Mouse (Mus musculus): ENCODE data around the gene Prss53. TPM values are rescaled to one million over a fixed set of nuclear protein-coding genes. Genes with fewer than 3 reads are reported as not detected.

The Prss53 gene
- polyA plus RNA-seq, 1 experiment from 2014 or later: 0.39 TPM

GRCm38 (mm10) chr7:127850906-127851305, 39.9 kb downstream of the Prss53 start:
- Histone ChIP-seq H3K4me1 (ENCODE audit: insufficient read depth) (no peaks in the 10 kb centered on the region), H3K27ac (ENCODE audit: low read depth) (0 out of 2 replicates have a peak overlapping the region, but pooled peaks have one; percentile 24), H3K9ac (replicated peaks) (no peak overlapping the region), H3K9me3 (ENCODE audit: low read length) (no peaks in the 10 kb centered on the region), H3K27me3 (ENCODE audit: insufficient read depth, low read length) (no peaks in the 10 kb centered on the region), H3K36me3 (replicated peaks; ENCODE audit: insufficient read depth, low read length) (peaks cover 19% of the 10 kb centered on the region), H3K4me3 (ENCODE audit: low read depth, low read length) (no peak overlapping the region), H3K4me2 (ENCODE audit: low read depth, low read length) (no peak overlapping the region)
- TF ChIP-seq CTCF (IDR thresholded peaks at IDR 0.05; ENCODE audit: low read depth) (no peak), EP300 (IDR thresholded peaks at IDR 0.05; ENCODE audit: low read depth) (no peak)
- DNase-seq (no peak), ATAC-seq (no peak)
- 62% methylated on average over 5 of the region's 5 CpGs for WGBS (ENCODE audit: insufficient replicate concordance)

GRCm38 (mm10) chr7:127849973-127850875, 40.5 kb downstream of the Prss53 start:
- TF ChIP-seq EP300 (IDR thresholded peaks at IDR 0.05; ENCODE audit: low read depth): no peak
- no peak for TF ChIP-seq CTCF (IDR thresholded peaks at IDR 0.05; ENCODE audit: low read depth)
- ATAC-seq: peak; percentile 65

DNA sequence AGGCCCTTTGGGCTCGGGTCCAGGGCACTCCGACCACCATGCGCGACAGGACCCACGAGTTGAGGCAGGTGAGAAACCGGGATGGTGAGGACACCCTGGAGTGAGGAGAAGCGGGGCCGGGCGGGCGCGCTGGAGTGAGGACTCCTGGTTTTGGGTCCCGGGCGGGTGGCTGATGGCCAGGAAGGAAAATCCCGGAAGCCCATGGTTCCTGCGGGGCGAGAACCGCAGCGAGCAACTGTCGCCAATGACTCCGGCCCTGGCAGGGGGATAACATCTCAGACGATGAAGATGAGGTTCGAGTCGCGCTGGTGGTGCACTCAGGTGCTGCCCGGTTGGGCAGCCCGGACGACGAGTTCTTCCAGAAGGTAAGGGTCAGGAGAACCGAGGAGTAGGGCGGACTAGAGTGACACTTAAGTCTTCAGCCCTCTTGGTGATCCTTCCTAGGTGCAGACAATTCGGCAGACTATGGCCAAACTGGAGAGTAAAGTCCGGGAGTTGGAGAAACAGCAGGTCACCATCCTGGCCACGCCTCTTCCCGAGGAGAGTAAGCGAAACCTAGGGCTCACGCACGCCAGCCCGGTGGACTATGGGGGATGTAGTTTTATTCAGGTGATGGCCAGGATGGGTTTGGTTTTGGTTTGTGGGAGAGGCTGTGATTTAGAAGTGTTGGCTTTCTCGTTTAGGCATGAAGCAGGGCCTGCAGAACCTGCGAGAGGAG, 48.6 kb downstream of the Prss53 start:
- H3K36me3 ChIP-seq (replicated peaks; ENCODE audit: insufficient read depth, low read length): peaks cover 32% of the 10 kb centered on the region

More at GRCm38 (mm10) chr7:127849973-127850875, 40.5 kb downstream of the Prss53 start:
- H3K9ac ChIP-seq (replicated peaks): no peak overlapping the region; the same call in 1 of the 2 replicates
- H3K4me1 ChIP-seq (ENCODE audit: insufficient read depth): no peaks in the 10 kb centered on the region
- H3K4me2 ChIP-seq (ENCODE audit: low read depth, low read length): no peak overlapping the region
- H3K27ac ChIP-seq (ENCODE audit: low read depth): peak overlapping the region; percentile 24; the same call in 1 of the 2 replicates
- H3K4me3 ChIP-seq (ENCODE audit: low read depth, low read length): no peak overlapping the region
- peaks cover 19% of the 10 kb centered on the region for H3K36me3 ChIP-seq (replicated peaks; ENCODE audit: insufficient read depth, low read length)
- H3K27me3 ChIP-seq (ENCODE audit: insufficient read depth, low read length): no peaks in the 10 kb centered on the region
- no peak for DNase-seq
- WGBS (ENCODE audit: insufficient replicate concordance): 58% methylated on average over 6 of the region's 6 CpGs
- no peaks in the 10 kb centered on the region for H3K9me3 ChIP-seq (ENCODE audit: low read length)

GRCm38 (mm10) chr7:127841340-127842000, 49.3 kb downstream of the Prss53 start:
- Histone ChIP-seq H3K36me3 (replicated peaks; ENCODE audit: insufficient read depth, low read length) (peaks cover 25% of the 10 kb centered on the region), H3K9me3 (ENCODE audit: low read length) (no peaks in the 10 kb centered on the region), H3K27ac (ENCODE audit: low read depth) (peak overlapping the region; percentile 90), H3K4me1 (ENCODE audit: insufficient read depth) (peaks cover 14% of the 10 kb centered on the region), H3K27me3 (ENCODE audit: insufficient read depth, low read length) (no peaks in the 10 kb centered on the region), H3K4me3 (ENCODE audit: low read depth, low read length) (peak overlapping the region; percentile 69), H3K4me2 (ENCODE audit: low read depth, low read length) (peak overlapping the region; percentile 97), H3K9ac (replicated peaks) (peak overlapping the region; percentile 82)
- peak; percentile 58; the same call in 1 of the 2 replicates for TF ChIP-seq EP300 (IDR thresholded peaks at IDR 0.05; ENCODE audit: low read depth)
- TF ChIP-seq CTCF (IDR thresholded peaks at IDR 0.05; ENCODE audit: low read depth): no peak
- WGBS (ENCODE audit: insufficient replicate concordance): under 1% methylated on average over 44 of the region's 46 CpGs
- DNase-seq: peak; percentile 91
- ATAC-seq: peak; percentile 89

More for the DNA sequence above, 48.6 kb downstream of the Prss53 start:
- TF ChIP-seq CTCF (IDR thresholded peaks at IDR 0.05; ENCODE audit: low read depth) (no peak), EP300 (IDR thresholded peaks at IDR 0.05; ENCODE audit: low read depth) (no peak)
- H3K27me3 ChIP-seq (ENCODE audit: insufficient read depth, low read length): no peaks in the 10 kb centered on the region
- DNase-seq (peak; percentile 86), ATAC-seq (peak; percentile 67)
- WGBS (ENCODE audit: insufficient replicate concordance): 0% methylated on average over 40 of the region's 40 CpGs
- peaks cover 14% of the 10 kb centered on the region for H3K4me1 ChIP-seq (ENCODE audit: insufficient read depth)
- H3K4me2 ChIP-seq (ENCODE audit: low read depth, low read length): peak overlapping the region; percentile 97
- no peaks in the 10 kb centered on the region for H3K9me3 ChIP-seq (ENCODE audit: low read length)
- H3K4me3 ChIP-seq (ENCODE audit: low read depth, low read length): peak overlapping the region; percentile 69
- H3K27ac ChIP-seq (ENCODE audit: low read depth): peak overlapping the region; percentile 90
- peak overlapping the region; percentile 82 for H3K9ac ChIP-seq (replicated peaks)

- TF ChIP-seq EP300 (IDR thresholded peaks at IDR 0.05; ENCODE audit: low read depth) (no peak), CTCF (IDR thresholded peaks at IDR 0.05; ENCODE audit: low read depth) (no peak)
- DNase-seq: peak; percentile 55
These were observed 49.9 kb downstream of the Prss53 start for GRCm38 (mm10) chr7:127840886-127841285.

More at GRCm38 (mm10) chr7:127840886-127841285, 49.9 kb downstream of the Prss53 start:
- Histone ChIP-seq H3K4me1 (ENCODE audit: insufficient read depth) (peaks cover 14% of the 10 kb centered on the region), H3K4me3 (ENCODE audit: low read depth, low read length) (peak overlapping the region; percentile 69), H3K27ac (ENCODE audit: low read depth) (peak overlapping the region; percentile 90), H3K27me3 (ENCODE audit: insufficient read depth, low read length) (no peaks in the 10 kb centered on the region), H3K36me3 (replicated peaks; ENCODE audit: insufficient read depth, low read length) (peaks cover 20% of the 10 kb centered on the region), H3K9me3 (ENCODE audit: low read length) (no peaks in the 10 kb centered on the region), H3K4me2 (ENCODE audit: low read depth, low read length) (peak overlapping the region; percentile 97), H3K9ac (replicated peaks) (peak overlapping the region; percentile 82)
- peak; percentile 24 for ATAC-seq
- 4% methylated on average over 15 of the region's 15 CpGs for WGBS (ENCODE audit: insufficient replicate concordance)

All from liver, postnatal 0 days (tissue).